Mouse (Mus musculus): ENCODE measurements around the gene Lmx1a.

The Lmx1a gene

GRCm38 (mm10) chr1:167694731-167695130 is 5.7 kb downstream of the Lmx1a start:
- DNase-seq (ENCODE audit: low read depth, low spot score), result no peak

- DNase-seq (ENCODE audit: low read depth, low spot score), result no peak
Observed at GRCm38 (mm10) chr1:167695910-167696459, 6.9 kb downstream of the Lmx1a start.

- no peak for DNase-seq (ENCODE audit: low read depth, low spot score)
Observed at GRCm38 (mm10) chr1:167699706-167700105, 10.7 kb downstream of the Lmx1a start.

GRCm38 (mm10) chr1:167700221-167700620 is 11.2 kb downstream of the Lmx1a start:
- DNase-seq (ENCODE audit: low read depth, low spot score), result no peak

- DNase-seq (ENCODE audit: low read depth, low spot score), result no peak
Observed at GRCm38 (mm10) chr1:167705527-167705926, 16.5 kb downstream of the Lmx1a start.

- no peak for DNase-seq (ENCODE audit: low read depth, low spot score)
Observed at GRCm38 (mm10) chr1:167708761-167709160, 19.7 kb downstream of the Lmx1a start.

GRCm38 (mm10) chr1:167715730-167716341 is 26.8 kb downstream of the Lmx1a start:
- no peak for DNase-seq (ENCODE audit: low read depth, low spot score)

GRCm38 (mm10) chr1:167734471-167734870 is 45.4 kb downstream of the Lmx1a start:
- no peak for DNase-seq (ENCODE audit: low read depth, low spot score)

- DNase-seq (ENCODE audit: low read depth, low spot score), result no peak
Observed at GRCm38 (mm10) chr1:167736793-167737192, 47.8 kb downstream of the Lmx1a start.

- no peak for DNase-seq (ENCODE audit: low read depth, low spot score)
Observed at GRCm38 (mm10) chr1:167739286-167739685, 50.2 kb downstream of the Lmx1a start.

GRCm38 (mm10) chr1:167746676-167747075 is 57.6 kb downstream of the Lmx1a start:
- no peak for DNase-seq (ENCODE audit: low read depth, low spot score)

- no peak for DNase-seq (ENCODE audit: low read depth, low spot score)
Observed at GRCm38 (mm10) chr1:167752661-167753060, 63.6 kb downstream of the Lmx1a start.

GRCm38 (mm10) chr1:167754085-167754484 is 65.0 kb downstream of the Lmx1a start:
- no peak for DNase-seq (ENCODE audit: low read depth, low spot score)

- no peak for DNase-seq (ENCODE audit: low read depth, low spot score)
Observed at GRCm38 (mm10) chr1:167754636-167755522, 65.8 kb downstream of the Lmx1a start.

GRCm38 (mm10) chr1:167758208-167758607 is 69.2 kb downstream of the Lmx1a start:
- DNase-seq (ENCODE audit: low read depth, low spot score), result no peak

- DNase-seq (ENCODE audit: low read depth, low spot score), result no peak
Observed at GRCm38 (mm10) chr1:167760307-167760706, 71.3 kb downstream of the Lmx1a start.

- DNase-seq (ENCODE audit: low read depth, low spot score), result no peak
Observed at GRCm38 (mm10) chr1:167761785-167762223, 72.8 kb downstream of the Lmx1a start.

- no peak for DNase-seq (ENCODE audit: low read depth, low spot score)
Observed at GRCm38 (mm10) chr1:167766619-167767018, 77.6 kb downstream of the Lmx1a start.

- DNase-seq (ENCODE audit: low read depth, low spot score), result no peak
Observed at GRCm38 (mm10) chr1:167770457-167770856, 81.4 kb downstream of the Lmx1a start.

GRCm38 (mm10) chr1:167779766-167780488 is 90.9 kb downstream of the Lmx1a start:
- DNase-seq (ENCODE audit: low read depth, low spot score), result no peak

GRCm38 (mm10) chr1:167781787-167782484 is 92.9 kb downstream of the Lmx1a start:
- peak; percentile 30 for DNase-seq (ENCODE audit: low read depth, low spot score)

All from retina, adult 2 months (tissue).